Mouse (Mus musculus) ZHBTc4 (cell line): ENCODE measurements around the gene Batf.
"Not testable (repeated sequence)": the region's sequence is repeated elsewhere in the genome, so short reads cannot be mapped to it uniquely, and the experiment has no call there.

Experiments used
- DNase-seq: peaks from one replicate; pipeline ENCODE4 v3.0.0-alpha.2; 2011; ENCODE audit warnings: low read depth, low spot score

Batf gene

DNA sequence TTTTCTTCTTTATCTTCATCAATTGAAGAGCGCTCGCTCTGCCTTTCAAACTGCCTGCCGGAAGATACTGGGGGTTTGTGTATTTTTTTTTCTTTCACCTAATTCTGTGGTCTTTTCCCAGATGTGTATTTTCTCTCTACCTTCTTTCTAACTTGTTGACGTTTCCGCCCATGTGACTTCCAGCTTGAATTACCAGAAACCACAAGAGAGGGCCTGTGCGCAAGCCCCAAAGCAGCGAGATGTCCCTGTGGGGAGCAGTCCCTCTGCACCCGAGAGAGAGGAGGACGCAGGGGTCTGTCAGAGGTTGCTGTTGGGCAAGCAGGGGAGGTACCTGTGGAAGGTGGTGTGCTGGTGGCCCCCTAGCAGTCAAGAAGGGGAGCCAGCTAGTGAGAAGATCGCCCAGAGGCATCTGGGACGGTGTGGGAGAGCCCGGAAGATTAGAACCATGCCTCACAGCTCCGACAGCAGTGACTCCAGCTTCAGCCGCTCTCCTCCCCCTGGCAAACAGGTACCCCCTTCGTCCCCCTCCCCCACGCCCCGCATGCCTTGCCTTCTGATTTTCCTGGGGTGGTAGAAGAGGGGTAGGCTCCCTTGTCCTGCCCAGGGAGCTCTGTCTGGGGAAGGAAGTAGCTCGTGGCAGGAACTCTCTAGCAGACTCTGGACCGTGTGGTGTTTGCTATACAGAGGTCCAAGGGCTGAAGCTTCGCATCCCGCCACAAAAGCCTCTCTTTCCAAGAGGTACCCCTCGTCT, at the start of gene Batf:
TSS of gene Batf (plus strand) at position 204 of the 751 bp plus-strand sequence.
- no peak for DNase-seq

DNA sequence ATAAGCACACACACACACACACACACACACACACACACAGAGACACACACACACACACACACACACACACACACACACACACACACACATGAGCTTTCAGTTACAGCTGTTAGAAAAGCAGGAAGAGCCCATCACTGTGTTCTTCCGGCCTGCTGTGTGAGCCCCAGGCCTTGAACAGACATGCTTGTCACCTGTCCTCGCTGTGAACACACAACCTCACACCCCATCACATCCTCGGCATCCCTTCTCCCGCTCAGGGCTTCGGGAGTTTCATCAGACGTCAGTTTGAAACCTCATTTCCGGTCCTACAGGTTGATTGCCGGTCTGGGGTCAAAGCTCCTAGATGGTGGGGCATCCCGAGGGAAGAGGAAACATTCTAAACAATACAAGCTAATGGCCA, 48.5 kb upstream of the Batf start:
- no peak for DNase-seq

GRCm38 (mm10) chr12:85638541-85639325, 47.7 kb upstream of the Batf start:
- DNase-seq = peak; percentile 62

DNA sequence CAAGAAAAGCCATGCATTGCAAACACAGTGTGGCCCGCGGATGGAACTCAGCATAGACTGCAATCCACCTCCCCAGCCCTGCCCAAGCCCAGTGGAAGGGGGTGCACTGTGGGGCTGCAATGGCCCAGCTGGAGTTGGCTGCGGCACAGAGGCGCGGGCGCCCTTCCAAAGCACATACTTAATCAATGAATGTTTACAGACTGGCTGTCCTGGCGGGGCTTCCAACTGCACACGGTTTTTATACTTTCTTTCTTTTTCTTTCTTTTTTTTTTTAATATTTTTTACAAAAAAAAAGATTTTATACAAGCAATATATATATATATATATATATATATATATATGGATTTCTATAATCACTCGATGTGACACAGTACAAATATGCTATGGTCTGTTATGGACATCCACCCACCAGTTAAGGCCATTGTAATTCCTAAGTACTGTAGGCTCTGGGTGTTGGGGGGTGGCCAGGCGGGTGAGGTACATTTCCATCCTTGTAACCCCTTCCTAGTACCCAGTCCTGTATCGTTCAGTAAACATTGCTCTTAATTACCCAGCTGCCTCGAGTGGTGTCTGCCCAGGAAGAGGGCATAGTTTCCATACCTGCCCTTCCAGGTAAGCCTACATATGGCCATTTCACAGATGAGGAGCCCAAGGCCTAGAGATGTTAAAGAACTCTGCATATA, 47.0 kb upstream of the Batf start:
- DNase-seq = no peak

DNA sequence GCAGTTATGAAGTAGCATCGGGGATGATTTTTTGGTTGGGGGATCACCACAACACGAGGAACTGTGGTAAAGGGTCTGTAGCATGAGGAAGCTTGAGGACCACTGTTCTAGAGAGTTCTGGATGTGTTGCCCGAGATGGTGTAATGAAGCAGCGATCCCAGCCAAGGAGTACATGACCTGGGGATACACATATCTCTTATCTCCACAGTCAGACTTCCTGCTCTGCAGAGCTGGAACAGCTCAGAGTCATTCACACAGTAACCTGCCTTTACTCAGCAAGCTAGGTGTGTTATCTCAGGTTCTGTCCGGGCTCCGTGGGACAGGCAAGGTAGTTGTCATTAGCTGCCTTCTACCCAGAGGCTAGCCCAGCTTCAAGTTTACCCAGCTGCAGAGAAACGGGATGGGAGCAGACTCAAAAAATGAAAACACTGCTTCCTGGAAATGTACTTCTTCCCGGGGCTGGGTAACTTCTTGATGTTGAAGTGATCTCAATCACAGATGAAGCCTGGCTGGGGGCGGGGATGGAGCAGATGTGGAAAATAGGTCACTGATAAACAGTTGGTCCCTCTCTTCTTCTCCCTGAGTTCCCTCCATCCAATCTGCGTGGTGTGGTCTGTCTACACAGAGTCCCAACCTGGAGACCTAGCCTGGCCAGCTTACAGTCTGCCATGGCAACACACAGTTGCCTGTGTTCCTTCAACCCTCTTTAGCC, 45.5 kb upstream of the Batf start:
- no peak for DNase-seq

DNA sequence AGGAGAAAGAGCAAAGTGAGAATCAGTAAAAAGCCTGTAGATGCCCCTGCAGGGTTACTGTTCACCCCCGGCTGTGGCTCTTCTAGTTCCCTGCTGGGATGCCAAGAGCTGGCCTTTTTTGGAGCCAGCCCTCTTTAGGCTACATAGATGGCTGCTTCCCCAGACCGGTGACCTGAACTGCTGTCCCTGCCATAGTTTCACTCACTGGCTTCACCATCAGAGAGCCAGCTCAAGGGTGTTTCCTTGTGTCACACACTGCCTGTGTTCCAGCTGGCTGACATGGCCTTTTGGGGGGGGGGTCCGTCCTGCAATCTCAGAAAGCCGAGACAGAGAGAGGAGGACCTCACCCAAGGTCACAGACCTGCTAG, 44.9 kb upstream of the Batf start:
- no peak for DNase-seq

DNA sequence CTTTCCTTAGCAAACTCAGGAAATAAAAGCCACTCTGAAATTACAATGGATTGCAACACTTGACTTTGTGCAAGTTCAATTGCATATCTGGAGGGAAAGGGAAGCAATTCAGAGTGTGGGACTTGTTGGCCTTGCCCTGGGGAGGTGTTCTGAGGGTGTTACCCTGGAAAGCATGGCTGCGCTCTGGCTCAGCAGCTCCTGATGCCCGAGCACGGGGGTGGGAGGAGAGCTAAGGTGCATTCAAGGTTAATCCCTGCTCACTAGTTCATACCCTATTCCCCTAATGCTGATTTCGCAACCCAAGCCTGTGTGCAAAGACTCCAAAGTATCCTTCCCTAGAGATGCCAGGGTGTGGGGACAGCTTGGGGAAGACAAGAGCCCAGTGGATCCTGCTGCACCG, 42.7 kb upstream of the Batf start:
- no peak for DNase-seq

- peak; percentile 62 for DNase-seq
These were observed 40.8 kb upstream of the Batf start for GRCm38 (mm10) chr12:85645664-85646063.

DNA sequence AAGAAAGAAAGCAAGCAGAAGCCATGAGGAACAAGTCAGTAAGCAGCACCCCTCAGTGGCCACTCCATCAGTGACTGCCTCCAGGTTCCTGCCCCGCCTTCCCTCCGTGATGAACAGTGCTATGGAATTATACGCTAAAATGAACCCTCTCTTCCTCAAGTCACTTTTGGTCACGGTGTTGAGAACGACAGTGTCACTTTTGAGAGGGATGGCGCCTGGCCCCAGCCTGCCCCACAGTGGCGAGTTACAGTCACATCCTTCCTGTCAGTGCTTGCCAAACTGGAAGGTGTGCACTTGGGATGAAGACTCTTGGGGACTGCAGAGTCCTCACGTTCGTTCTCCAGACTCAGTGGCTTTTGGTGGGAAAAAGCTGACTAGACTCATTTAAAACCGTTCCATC, 39.1 kb upstream of the Batf start:
- peak; percentile 46 for DNase-seq

DNA sequence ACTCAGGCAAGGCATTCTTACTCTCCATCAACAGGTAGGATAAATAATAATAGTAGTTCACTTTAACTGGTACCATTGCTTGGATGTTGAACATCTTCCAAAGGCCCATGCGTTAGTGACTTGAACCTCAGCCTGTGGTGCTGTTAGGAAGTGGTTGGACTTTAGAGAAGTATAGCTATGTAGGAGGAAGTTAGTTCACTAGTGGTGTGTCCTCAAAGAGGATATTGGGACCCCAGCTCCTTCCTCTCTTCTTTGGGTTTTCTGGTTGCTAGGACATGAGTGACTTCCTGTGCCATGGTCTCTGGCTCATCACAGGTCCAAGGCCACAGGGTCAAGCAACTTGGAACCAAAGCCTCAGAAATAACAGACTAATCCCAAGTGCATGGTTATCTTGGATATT, 38.5 kb upstream of the Batf start:
- no peak for DNase-seq

DNA sequence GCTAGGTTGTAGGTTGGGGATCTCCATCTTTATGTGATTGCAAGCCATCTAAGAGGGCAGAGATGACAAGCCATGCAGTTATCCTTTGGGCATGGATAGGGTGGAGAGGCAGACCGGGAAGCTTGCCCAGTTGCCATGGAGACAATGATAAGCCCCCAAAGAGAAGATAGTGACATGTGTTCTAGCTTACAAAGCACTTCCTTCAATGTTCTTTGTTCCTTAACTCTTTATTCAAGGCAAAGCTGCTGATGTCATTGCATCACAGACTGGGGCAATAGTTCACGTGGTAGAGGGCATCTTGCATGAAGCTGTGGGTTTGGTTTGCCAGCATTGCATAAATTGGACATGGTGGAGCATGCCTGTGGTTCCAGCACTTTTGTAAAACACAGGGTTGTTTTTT, 27.1 kb upstream of the Batf start:
- no peak for DNase-seq

DNA sequence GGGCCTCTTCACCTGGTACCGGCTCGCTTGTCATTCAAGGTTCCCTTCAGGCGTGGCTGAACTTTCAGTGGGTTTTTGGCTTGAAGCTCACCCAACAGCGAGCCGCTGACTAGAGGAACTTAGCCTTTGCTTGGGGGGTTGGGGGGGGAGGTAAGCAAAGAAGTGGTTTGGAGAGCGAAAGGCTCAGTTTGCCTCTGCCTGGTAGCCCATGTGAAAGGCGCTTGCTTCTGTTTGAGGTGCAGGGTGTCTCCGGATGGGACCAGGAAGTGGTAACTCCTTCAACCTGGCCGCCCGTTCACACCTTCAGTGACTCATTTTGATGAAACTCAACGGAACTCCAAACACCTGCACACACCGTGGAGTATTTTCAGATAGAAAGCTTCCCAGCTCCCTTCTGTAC, 25.6 kb upstream of the Batf start:
- no peak for DNase-seq

DNA sequence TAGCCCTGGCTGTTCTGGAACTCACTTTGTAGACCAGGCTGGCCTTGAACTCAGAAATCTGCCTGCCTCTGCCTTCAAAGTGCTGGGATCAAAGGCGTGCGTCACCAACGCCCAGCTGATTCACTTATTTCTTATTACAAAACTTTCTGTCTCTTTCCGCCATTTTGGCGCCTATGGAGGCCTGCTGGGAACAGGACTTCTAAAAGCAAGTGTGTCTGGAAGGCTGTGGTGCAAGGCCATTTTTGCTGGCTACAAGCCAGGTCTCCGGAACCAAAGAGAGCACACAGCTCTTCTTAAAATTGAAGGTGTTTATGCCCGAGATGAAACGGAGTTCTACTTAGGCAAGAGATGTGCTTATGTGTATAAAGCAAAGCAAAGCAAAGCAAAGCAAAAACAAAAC, 24.2 kb upstream of the Batf start:
- not testable (repeated sequence) for DNase-seq

DNA sequence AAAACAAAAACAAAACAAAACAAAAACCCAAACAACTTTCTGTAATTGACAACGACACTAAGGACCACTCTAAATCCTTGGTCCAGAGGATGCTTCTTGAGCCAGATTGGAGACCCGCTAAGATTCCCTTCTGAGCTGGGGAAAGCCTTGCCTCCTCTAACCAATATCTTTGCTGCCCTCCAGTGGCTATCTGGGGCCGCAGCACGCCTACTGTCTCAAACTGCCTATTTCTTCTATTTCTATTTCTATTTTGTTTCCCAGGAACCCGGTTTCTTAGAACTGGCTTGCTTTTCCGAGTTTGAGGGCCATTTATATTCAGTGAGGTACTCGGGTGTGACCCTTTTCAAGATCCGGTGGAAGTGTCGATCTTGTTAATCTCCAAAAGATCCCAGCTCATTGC, 23.6 kb upstream of the Batf start:
- DNase-seq = peak; percentile 84

- no peak for DNase-seq
These were observed 20.4 kb upstream of the Batf start for GRCm38 (mm10) chr12:85666112-85666511.

- DNase-seq = peak; percentile 59
These were observed 19.4 kb upstream of the Batf start for GRCm38 (mm10) chr12:85667071-85667470.

- DNase-seq = no peak
These were observed 17.8 kb upstream of the Batf start for GRCm38 (mm10) chr12:85668696-85669095.

- DNase-seq = no peak
These were observed 16.4 kb upstream of the Batf start for GRCm38 (mm10) chr12:85670080-85670479.

GRCm38 (mm10) chr12:85673914-85674313, 12.6 kb upstream of the Batf start:
- no peak for DNase-seq

- no peak for DNase-seq
These were observed 7.4 kb upstream of the Batf start for GRCm38 (mm10) chr12:85679117-85679516.

DNA sequence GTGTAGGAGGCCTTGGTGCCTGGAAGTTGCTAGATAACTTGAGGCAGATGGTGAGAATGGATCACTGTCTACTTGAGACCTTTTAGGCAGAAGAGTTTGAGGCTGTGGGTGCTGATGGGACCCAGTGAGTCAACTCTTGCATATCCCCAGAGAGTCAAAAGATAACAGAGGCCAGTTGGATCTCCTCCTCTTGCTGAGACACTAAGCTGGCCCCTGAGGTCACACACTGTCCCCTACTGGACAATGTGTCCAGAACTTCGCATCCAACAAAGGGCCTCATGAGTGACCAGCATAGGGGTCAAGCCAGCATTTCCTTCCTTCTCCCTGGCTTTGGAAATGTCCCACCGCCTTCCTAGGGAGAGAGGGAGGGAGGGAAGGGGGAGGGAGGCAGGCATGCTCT, 6.7 kb upstream of the Batf start:
- DNase-seq = no peak

DNA sequence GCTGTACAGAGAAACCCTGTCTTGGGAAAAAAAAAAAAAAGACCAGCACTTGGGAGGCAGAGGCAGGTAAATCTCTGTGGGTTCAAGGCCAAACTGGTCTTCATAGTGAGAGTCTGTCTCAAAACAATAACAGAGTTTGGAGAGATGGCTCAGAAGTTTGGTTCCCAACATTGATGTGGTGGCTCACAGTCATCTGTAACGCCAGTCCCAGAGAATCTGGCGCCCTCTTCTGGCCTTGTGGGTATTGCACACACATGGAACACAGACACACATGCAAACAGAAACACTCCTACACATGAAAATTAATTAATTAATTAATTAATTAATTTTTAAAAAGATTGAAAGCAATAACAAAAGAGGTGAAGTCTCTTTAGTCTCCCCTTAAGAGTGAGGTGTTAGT, 4.1 kb upstream of the Batf start:
- peak; percentile 70 for DNase-seq
